Mouse (Mus musculus) small intestine, adult 2 months (tissue): ENCODE data around the gene Cpeb3.

Experiments
- CTCF ChIP-seq: fragments of 200-500 bp; IDR thresholded peaks from 2 replicates; pipeline ENCODE4 v1.5.1; 2012; ENCODE audit warnings: low read depth, mild to moderate bottlenecking, control low read depth, inconsistent platforms, low read length, moderate library complexity, mixed read lengths; ENCODE audit not compliant: insufficient replicate concordance, insufficient read length; ENCODE audit errors: extremely low read depth
- POLR2A ChIP-seq: fragments of 200-500 bp; IDR thresholded peaks from 2 replicates; pipeline ENCODE4 v1.6.1; 2012; ENCODE audit warnings: low read depth, mild to moderate bottlenecking, control low read depth, inconsistent platforms, low read length, moderate library complexity

- no peak for TF ChIP-seq CTCF
- TF ChIP-seq POLR2A, result no peak
Observed at GRCm38 (mm10) chr19:37026408-37026807, 182.0 kb downstream of the Cpeb3 start.
